Mouse (Mus musculus): ENCODE measurements at regions not wholly inside any gene's neighbourhood (a gene's known extent, or its start where the extent isn't known, plus 50 kb on each side); places are given as distances from the start of the nearest gene placed in this dataset.
"Not testable (repeated sequence)": the region's sequence is repeated elsewhere in the genome, so short reads cannot be mapped to it uniquely, and the experiment has no call there.

- DNase-seq (ENCODE audit: low read depth in 1 of 2, low spot score in 2 of 2), result no peak
Measured at GRCm38 (mm10) chr16:77738821-77739220, 136.9 kb upstream of the Gm11146 start.

GRCm38 (mm10) chr16:77719377-77719776 is 117.5 kb upstream of the Gm11146 start:
- no peak for DNase-seq (ENCODE audit: low read depth in 1 of 2, low spot score in 2 of 2)

GRCm38 (mm10) chr16:77717766-77718165 is 115.9 kb upstream of the Gm11146 start:
- not testable (repeated sequence) for DNase-seq (ENCODE audit: low read depth in 1 of 2, low spot score in 2 of 2)

GRCm38 (mm10) chr16:77704726-77705125 is 102.8 kb upstream of the Gm11146 start:
- DNase-seq (ENCODE audit: low read depth in 1 of 2, low spot score in 2 of 2), result no peak

- no peak for DNase-seq (ENCODE audit: low read depth in 1 of 2, low spot score in 2 of 2)
Measured at GRCm38 (mm10) chr16:77695443-77695842, 93.5 kb upstream of the Gm11146 start.

GRCm38 (mm10) chr16:77687056-77687839 is 85.4 kb upstream of the Gm11146 start:
- DNase-seq (ENCODE audit: low read depth in 1 of 2, low spot score in 2 of 2), result no peak

- DNase-seq (ENCODE audit: low read depth in 1 of 2, low spot score in 2 of 2), result no peak
Measured at GRCm38 (mm10) chr16:77685651-77686190, 83.8 kb upstream of the Gm11146 start.

GRCm38 (mm10) chr16:77684521-77684920 is 82.6 kb upstream of the Gm11146 start:
- DNase-seq (ENCODE audit: low read depth in 1 of 2, low spot score in 2 of 2), result no peak

- DNase-seq (ENCODE audit: low read depth in 1 of 2, low spot score in 2 of 2), result no peak
Measured at GRCm38 (mm10) chr16:77679234-77679633, 77.3 kb upstream of the Gm11146 start.

GRCm38 (mm10) chr16:77676805-77677204 is 74.9 kb upstream of the Gm11146 start:
- DNase-seq (ENCODE audit: low read depth in 1 of 2, low spot score in 2 of 2), result no peak

GRCm38 (mm10) chr16:77675885-77676597 is 74.1 kb upstream of the Gm11146 start:
- DNase-seq (ENCODE audit: low read depth in 1 of 2, low spot score in 2 of 2), result no peak

- no peak for DNase-seq (ENCODE audit: low read depth in 1 of 2, low spot score in 2 of 2)
Measured at GRCm38 (mm10) chr16:77671253-77671652, 69.4 kb upstream of the Gm11146 start.

GRCm38 (mm10) chr16:77665781-77666180 is 63.9 kb upstream of the Gm11146 start:
- no peak for DNase-seq (ENCODE audit: low read depth in 1 of 2, low spot score in 2 of 2)

- DNase-seq (ENCODE audit: low read depth in 1 of 2, low spot score in 2 of 2), result no peak
Measured at GRCm38 (mm10) chr16:77662107-77662518, 60.2 kb upstream of the Gm11146 start.

- no peak for DNase-seq (ENCODE audit: low read depth in 1 of 2, low spot score in 2 of 2)
Measured at GRCm38 (mm10) chr16:77653306-77653705, 51.4 kb upstream of the Gm11146 start.

All from monocyte, adult 2 months (primary cell).